ENCODE assay signal across 11 mouse cellular contexts in the genomic region with DNA sequence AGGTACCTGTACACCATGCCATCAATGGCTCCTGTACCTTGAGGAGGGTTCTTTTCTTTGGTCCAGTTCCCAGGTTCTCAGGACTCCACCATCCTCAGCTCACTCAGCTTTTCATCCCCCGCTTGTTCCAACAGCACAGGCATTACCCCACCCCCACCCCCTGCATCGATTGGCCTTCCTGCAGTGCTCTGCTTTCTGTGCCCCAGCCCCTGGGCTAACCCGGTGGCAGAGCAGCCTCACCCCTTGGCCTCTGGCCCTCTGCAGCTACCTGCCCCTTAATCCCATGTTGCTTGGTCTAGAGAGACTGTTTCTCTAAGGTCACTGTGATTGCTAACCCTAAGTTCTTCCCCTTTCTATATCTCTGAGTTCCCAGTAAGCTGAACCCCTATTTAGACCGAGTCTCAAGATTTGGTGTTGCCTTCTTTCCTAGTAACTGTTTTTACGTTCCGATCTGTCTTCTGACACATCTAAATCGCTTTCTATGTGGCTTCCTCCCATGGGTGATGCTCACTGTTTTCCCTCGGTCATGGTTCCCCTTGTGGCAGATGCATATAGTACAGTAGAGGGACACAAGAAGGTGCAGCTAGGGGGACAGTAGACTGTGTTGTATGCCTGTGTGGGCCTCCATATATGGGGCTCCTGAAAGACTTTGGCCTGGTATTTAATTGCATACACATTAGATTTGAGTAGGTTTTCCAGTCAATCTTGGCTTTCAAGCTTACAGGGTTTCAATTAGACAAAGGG.
A peak's percentile ranks its signal among the peaks of the same experiment; 100 is the strongest.
DNase-seq lines count a peak whose midpoint lies in the region; ATAC-seq and TF ChIP-seq lines count a peak whose summit lies in the region.
"Had no signal": no experiment of that assay in that cellular context is flagged by ENCODE, and none has a peak within 500 bp of the region (broad histone marks: within the 10 kb centered on the region; RNA-seq: fewer than 3 reads in every experiment).

No protein-coding gene starts in this region.

- no peak overlapping the region for H3K9ac ChIP-seq in kidney, embryonic 16.5 days (replicated peaks; ENCODE audit: low read length)
- no peak overlapping the region for H3K9ac ChIP-seq in limb, embryonic 15.5 days
- H3K9ac ChIP-seq: midbrain, embryonic 13.5 days had no signal

- WGBS in kidney, embryonic 16.5 days, result 73% methylated on average over 8 of the region's 8 CpGs
- 70% methylated on average over 8 of the region's 8 CpGs for WGBS in limb, embryonic 15.5 days

- no peak for TF ChIP-seq CTCF in embryonic fibroblast, embryonic 13.5 days (IDR thresholded peaks at IDR 0.05; ENCODE audit: borderline replicate concordance, insufficient read depth, low read length)

- H3K9me3 ChIP-seq in kidney, embryonic 16.5 days (ENCODE audit: low read length), result 0 out of 2 replicates have a peak, but pooled peaks cover 5% of the 10 kb centered on the region
- no peaks in the 10 kb centered on the region for H3K9me3 ChIP-seq in limb, embryonic 15.5 days
- H3K9me3 ChIP-seq: midbrain, embryonic 13.5 days had no signal

- H3K4me3 ChIP-seq in kidney, embryonic 16.5 days (ENCODE audit: low read length), result no peak overlapping the region
- no peak overlapping the region for H3K4me3 ChIP-seq in brown adipose tissue, adult 24 weeks (ENCODE audit: insufficient read depth, low read depth, low read length)
- H3K4me3 ChIP-seq in embryonic fibroblast, embryonic 13.5 days (ENCODE audit: insufficient read depth, low read length), result no peak overlapping the region
- no peak overlapping the region for H3K4me3 ChIP-seq in limb, embryonic 15.5 days
- H3K4me3 ChIP-seq: midbrain, embryonic 13.5 days had no signal

- peaks cover 49% of the 10 kb centered on the region for H3K4me1 ChIP-seq in kidney, embryonic 16.5 days (ENCODE audit: insufficient read depth, low read length)
- peaks cover 27% of the 10 kb centered on the region for H3K4me1 ChIP-seq in brown adipose tissue, adult 24 weeks (ENCODE audit: control insufficient read depth, insufficient read depth, insufficient read length, low read length)
- H3K4me1 ChIP-seq in embryonic fibroblast, embryonic 13.5 days (ENCODE audit: control insufficient read depth, insufficient read depth, low read length), result peaks cover 16% of the 10 kb centered on the region
- H3K4me1 ChIP-seq in limb, embryonic 15.5 days, result peaks cover 50% of the 10 kb centered on the region

- no peak overlapping the region for H3K4me2 ChIP-seq in kidney, embryonic 16.5 days (replicated peaks; ENCODE audit: low read depth, low read length)
- no peak overlapping the region for H3K4me2 ChIP-seq in limb, embryonic 15.5 days
- H3K4me2 ChIP-seq: midbrain, embryonic 13.5 days had no signal

- no peak for ATAC-seq in kidney, embryonic 16.5 days (ENCODE audit: low FRiP score, low TSS enrichment)
- ATAC-seq in limb, embryonic 15.5 days (ENCODE audit: insufficient number of reproducible peaks, low FRiP score, low TSS enrichment, low read depth), result no peak

- no peak for TF ChIP-seq POLR2A in embryonic fibroblast, embryonic 13.5 days (IDR thresholded peaks at IDR 0.05; ENCODE audit: low read depth, low read length)

- no peak for DNase-seq in kidney, postnatal 25 days
- no peak for DNase-seq in layer of hippocampus, postnatal 10 days (ENCODE audit: low spot score in 2 of 2)
- DNase-seq in frontal cortex, postnatal 25 days (ENCODE audit: low spot score in 2 of 2), result no peak
- DNase-seq in right cerebral cortex, postnatal 14 days, result no peak
- DNase-seq: adrenal gland, postnatal 14 days; cerebellum, postnatal 14 days had no signal

- peaks cover 22% of the 10 kb centered on the region for H3K36me3 ChIP-seq in kidney, embryonic 16.5 days (ENCODE audit: insufficient read depth, low read length)
- H3K36me3 ChIP-seq in limb, embryonic 15.5 days, result peaks cover 3% of the 10 kb centered on the region; the same call in 1 of the 2 replicates
- H3K36me3 ChIP-seq: midbrain, embryonic 13.5 days had no signal

- no peaks in the 10 kb centered on the region for H3K27me3 ChIP-seq in kidney, embryonic 16.5 days (ENCODE audit: insufficient read depth, low read length)
- H3K27me3 ChIP-seq in limb, embryonic 15.5 days, result no peaks in the 10 kb centered on the region
- H3K27me3 ChIP-seq: midbrain, embryonic 13.5 days had no signal

- H3K27ac ChIP-seq in kidney, embryonic 16.5 days (ENCODE audit: low read length), result peak overlapping the region; percentile 88
- peak overlapping the region; percentile 65 for H3K27ac ChIP-seq in brown adipose tissue, adult 24 weeks (replicated peaks; ENCODE audit: low read depth, low read length)
- H3K27ac ChIP-seq in embryonic fibroblast, embryonic 13.5 days (ENCODE audit: insufficient read depth, low read length), result peak overlapping the region; percentile 91
- H3K27ac ChIP-seq in limb, embryonic 15.5 days, result peak overlapping the region; percentile 72
- H3K27ac ChIP-seq: midbrain, embryonic 13.5 days had no signal
